Comparison of ENCODE assay signal across 10 mouse cellular contexts in genomic region chr11:114501869-114502540, GRCm38 (mm10).
DNase-seq lines count a peak whose midpoint lies in the region; ATAC-seq and TF ChIP-seq lines count a peak whose summit lies in the region.
"Had no signal": no experiment of that assay in that cellular context is flagged by ENCODE, and none has a peak within 500 bp of the region (broad histone marks: within the 10 kb centered on the region; RNA-seq: fewer than 3 reads in every experiment).

No protein-coding gene starts in this region.

- TF ChIP-seq CTCF in E14TG2a.4 (conservative IDR thresholded peaks at IDR 0.05; ENCODE audit: low read length) = no peak
- TF ChIP-seq CTCF in Patski (IDR thresholded peaks at IDR 0.05) = no peak

- CTCF ChIA-PET in Patski (lab: Charles Lee) = no interaction called here

- H3K4me2 ChIP-seq in hindbrain, embryonic 12.5 days (replicated peaks) = no peak overlapping the region
- H3K4me2 ChIP-seq in hindbrain, embryonic 11.5 days (replicated peaks; ENCODE audit: low read depth, low read length) = no peak overlapping the region

- H3K27ac ChIP-seq in hindbrain, embryonic 12.5 days = no peak overlapping the region
- H3K27ac ChIP-seq in hindbrain, embryonic 11.5 days (ENCODE audit: low read depth, low read length) = no peak overlapping the region

- DNase-seq in hindbrain, embryonic 11.5 days (ENCODE audit: low spot score) = no peak
- DNase-seq in Patski (ENCODE audit: low read depth, low spot score) (no peak), liver (no peak)
- DNase-seq in layer of hippocampus, adult 9-10 months (ENCODE audit: low spot score) = peak; percentile 48
- no peak for DNase-seq in kidney, postnatal 36 days
- no peak for DNase-seq in embryo, embryonic 10.5 days (ENCODE audit: low spot score)
- DNase-seq: kidney, adult 18-20 months had no signal

- peaks cover 3% of the 10 kb centered on the region; the same call in 1 of the 2 replicates for H3K27me3 ChIP-seq in hindbrain, embryonic 12.5 days
- no peaks in the 10 kb centered on the region for H3K27me3 ChIP-seq in hindbrain, embryonic 11.5 days (ENCODE audit: control insufficient read depth, insufficient read depth, low read length)
- peaks cover 17% of the 10 kb centered on the region for H3K27me3 ChIP-seq in E14TG2a.4 (ENCODE audit: insufficient read depth, low read length)
- no peaks in the 10 kb centered on the region for H3K27me3 ChIP-seq in Patski

- no peak overlapping the region for H3K4me3 ChIP-seq in hindbrain, embryonic 12.5 days
- no peak overlapping the region for H3K4me3 ChIP-seq in hindbrain, embryonic 11.5 days (ENCODE audit: low read depth, low read length)
- H3K4me3 ChIP-seq in E14TG2a.4 (replicated peaks; ENCODE audit: low read length) = 0 out of 2 replicates have a peak overlapping the region, but pooled peaks have one; percentile 17
- H3K4me3 ChIP-seq: erythroblast, embryonic 14.5 days had no signal

- no peak for ATAC-seq in hindbrain, embryonic 12.5 days (ENCODE audit: low FRiP score)
- ATAC-seq in hindbrain, embryonic 11.5 days (ENCODE audit: low FRiP score) = no peak
- peak; percentile 63 for ATAC-seq in Patski

- peaks cover 12% of the 10 kb centered on the region for H3K4me1 ChIP-seq in hindbrain, embryonic 12.5 days
- H3K4me1 ChIP-seq in hindbrain, embryonic 11.5 days (replicated peaks; ENCODE audit: control insufficient read depth, insufficient read depth, low read length) = peaks cover 3% of the 10 kb centered on the region; the same call in 1 of the 2 replicates
- peaks cover 12% of the 10 kb centered on the region for H3K4me1 ChIP-seq in E14TG2a.4 (replicated peaks; ENCODE audit: low read depth, low read length)

- H3K36me3 ChIP-seq in hindbrain, embryonic 12.5 days = no peaks in the 10 kb centered on the region
- H3K36me3 ChIP-seq in hindbrain, embryonic 11.5 days (ENCODE audit: control insufficient read depth, insufficient read depth, low read length) = no peaks in the 10 kb centered on the region
- no peaks in the 10 kb centered on the region for H3K36me3 ChIP-seq in E14TG2a.4 (ENCODE audit: insufficient read depth, low read length)

- no peaks in the 10 kb centered on the region for H3K9me3 ChIP-seq in hindbrain, embryonic 12.5 days (replicated peaks)
- no peaks in the 10 kb centered on the region for H3K9me3 ChIP-seq in hindbrain, embryonic 11.5 days (ENCODE audit: control insufficient read depth, low read length)
- H3K9me3 ChIP-seq in E14TG2a.4 (ENCODE audit: low read length) = no peaks in the 10 kb centered on the region

- 52% methylated on average over 4 of the region's 5 CpGs for WGBS in hindbrain, embryonic 12.5 days
- WGBS in hindbrain, embryonic 11.5 days = 50% methylated on average over 5 of the region's 5 CpGs

- POLR2A ChIA-PET in Patski (lab: Charles Lee) = no interaction called here

- H3K9ac ChIP-seq in hindbrain, embryonic 12.5 days = 0 out of 2 replicates have a peak overlapping the region, but pooled peaks have one; percentile 23
- H3K9ac ChIP-seq in hindbrain, embryonic 11.5 days (ENCODE audit: low read depth, low read length) = no peak overlapping the region

- in situ Hi-C loops in Patski (cut with MboI; ENCODE audit: low pct_unique_long_range_greater_than_20kb) = no loop called here
